Mouse (Mus musculus) limb, embryonic 11.5 days (tissue): ENCODE data around the gene Cript. TPM values are rescaled to one million over a fixed set of nuclear protein-coding genes. Genes with fewer than 3 reads are reported as not detected.

ENCODE experiments used
- ATAC-seq: fragments of 200-750 bp; cut with Nextera tagmentation; 2 replicates; pipeline ENCODE4 v1.8.0; 2017; ENCODE audit warnings: low read depth; ENCODE audit not compliant: insufficient number of reproducible peaks, low FRiP score, low TSS enrichment
- DNase-seq: peaks from one replicate; pipeline ENCODE4 v3.0.0-alpha.2; 2015; ENCODE audit warnings: low spot score
- H3K27ac ChIP-seq: fragments of 300-500 bp; sonication (generic); replicated peaks from 2 replicates; pipeline ENCODE4 v1.5.1; 2014; ENCODE audit warnings: low read depth, mild to moderate bottlenecking, low read length
- H3K27me3 ChIP-seq: fragments of 300-500 bp; sonication (generic); 2 replicates; pipeline ENCODE4 v1.6.1; 2014; ENCODE audit warnings: mild to moderate bottlenecking, low read length, mixed read lengths; ENCODE audit not compliant: control insufficient read depth, insufficient read depth
- H3K36me3 ChIP-seq: fragments of 300-500 bp; sonication (generic); 2 replicates; pipeline ENCODE4 v1.6.1; 2014; ENCODE audit warnings: mild to moderate bottlenecking, low read length, moderate library complexity, mixed read lengths; ENCODE audit not compliant: control insufficient read depth, insufficient read depth
- H3K4me1 ChIP-seq: fragments of 300-500 bp; sonication (generic); 2 replicates; pipeline ENCODE4 v1.6.1; 2014; ENCODE audit warnings: low read length, mixed read lengths; ENCODE audit not compliant: control insufficient read depth, insufficient read depth
- H3K4me2 ChIP-seq: fragments of 300-500 bp; sonication (generic); 2 replicates; pipeline ENCODE4 v1.6.1; 2014; ENCODE audit warnings: low read depth, mild to moderate bottlenecking, moderate library complexity; ENCODE audit not compliant: severe bottlenecking
- H3K4me3 ChIP-seq: fragments of 300-500 bp; sonication (generic); 2 replicates; pipeline ENCODE4 v1.5.1; 2014; ENCODE audit warnings: low read depth, low read length
- H3K9ac ChIP-seq: fragments of 300-500 bp; sonication (generic); 2 replicates; pipeline ENCODE4 v1.6.1; 2014; ENCODE audit warnings: mild to moderate bottlenecking, low read length
- H3K9me3 ChIP-seq: fragments of 300-500 bp; sonication (generic); 2 replicates; pipeline ENCODE4 v1.6.1; 2016; ENCODE audit warnings: low read length; ENCODE audit not compliant: control insufficient read depth
- WGBS: fragments of 180-500 bp; shearing (Covaris S2); extraction: QIAGEN DNeasy Blood & Tissue Kit; methylation state at CpG from one replicate; pipeline ENCODE4 v1.1.7; 2014; 5-methylcytosine and 5-hydroxymethylcytosine counted together
- polyA plus RNA-seq: library from polyadenylated mRNA; unstranded; fragments of >200 nt; fragmentation: Nextera tagmentation; extraction: Ambion mirVana; gene quantifications from 2 replicates; pipeline ENCODE4 v1.2.1, GENCODE M21; 2014

The Cript gene
- polyA plus RNA-seq, 1 experiment from 2014 or later, result 148 TPM

- no peak overlapping the region for H3K27ac ChIP-seq
- 30% methylated on average over 5 of the region's 5 CpGs for WGBS
- H3K27me3 ChIP-seq, result no peaks in the 10 kb centered on the region
- DNase-seq, result no peak
- ATAC-seq, result no peak
- H3K36me3 ChIP-seq, result no peaks in the 10 kb centered on the region
- peaks cover 5% of the 10 kb centered on the region; the same call in 1 of the 2 replicates for H3K4me1 ChIP-seq
- no peak overlapping the region for H3K4me2 ChIP-seq
- no peaks in the 10 kb centered on the region for H3K9me3 ChIP-seq
- no peak overlapping the region for H3K9ac ChIP-seq
- H3K4me3 ChIP-seq, result no peak overlapping the region
Observed at GRCm38 (mm10) chr17:87055051-87055459, 29.7 kb downstream of the Cript start.

GRCm38 (mm10) chr17:87055663-87056062, 30.3 kb downstream of the Cript start:
- no peaks in the 10 kb centered on the region for H3K9me3 ChIP-seq
- peaks cover 5% of the 10 kb centered on the region; the same call in 1 of the 2 replicates for H3K4me1 ChIP-seq
- no peak overlapping the region for H3K9ac ChIP-seq
- DNase-seq (no peak), ATAC-seq (no peak)
- no peaks in the 10 kb centered on the region for H3K36me3 ChIP-seq
- no peak overlapping the region for H3K27ac ChIP-seq
- no peak overlapping the region for H3K4me2 ChIP-seq
- no peak overlapping the region for H3K4me3 ChIP-seq
- 50% methylated on average over 1 of the region's 1 CpGs for WGBS
- H3K27me3 ChIP-seq, result no peaks in the 10 kb centered on the region

- H3K4me3 ChIP-seq, result no peak overlapping the region
- no peak for ATAC-seq
- H3K36me3 ChIP-seq, result no peaks in the 10 kb centered on the region
- H3K4me2 ChIP-seq, result no peak overlapping the region
- 93% methylated on average over 7 of the region's 7 CpGs for WGBS
- H3K4me1 ChIP-seq, result peaks cover 5% of the 10 kb centered on the region; the same call in 1 of the 2 replicates
- no peak for DNase-seq
- no peak overlapping the region for H3K9ac ChIP-seq
- H3K27ac ChIP-seq, result no peak overlapping the region
- no peaks in the 10 kb centered on the region for H3K27me3 ChIP-seq
- H3K9me3 ChIP-seq, result no peaks in the 10 kb centered on the region
Observed at GRCm38 (mm10) chr17:87056761-87057160, 31.4 kb downstream of the Cript start.

GRCm38 (mm10) chr17:87057486-87058266, 32.3 kb downstream of the Cript start:
- Histone ChIP-seq H3K27ac (no peak overlapping the region), H3K9me3 (no peaks in the 10 kb centered on the region), H3K36me3 (no peaks in the 10 kb centered on the region), H3K9ac (no peak overlapping the region), H3K4me2 (no peak overlapping the region), H3K27me3 (no peaks in the 10 kb centered on the region), H3K4me3 (no peak overlapping the region), H3K4me1 (peaks cover 5% of the 10 kb centered on the region; the same call in 1 of the 2 replicates)
- DNase-seq (peak; percentile 44), ATAC-seq (0 out of 2 replicates have a peak, but pooled peaks have one; percentile 39)
- WGBS, result 35% methylated on average over 8 of the region's 8 CpGs

GRCm38 (mm10) chr17:87062639-87063038, 37.3 kb downstream of the Cript start:
- ATAC-seq (no peak), DNase-seq (no peak)
- Histone ChIP-seq H3K4me1 (peaks cover 3% of the 10 kb centered on the region; the same call in 1 of the 2 replicates), H3K27me3 (no peaks in the 10 kb centered on the region), H3K4me2 (no peak overlapping the region), H3K36me3 (no peaks in the 10 kb centered on the region), H3K4me3 (no peak overlapping the region), H3K9ac (no peak overlapping the region), H3K9me3 (no peaks in the 10 kb centered on the region), H3K27ac (no peak overlapping the region)
- 86% methylated on average over 9 of the region's 9 CpGs for WGBS

- Histone ChIP-seq H3K9me3 (no peaks in the 10 kb centered on the region), H3K9ac (no peak overlapping the region), H3K4me1 (no peaks in the 10 kb centered on the region), H3K4me3 (no peak overlapping the region), H3K27ac (no peak overlapping the region), H3K27me3 (no peaks in the 10 kb centered on the region), H3K4me2 (no peak overlapping the region), H3K36me3 (no peaks in the 10 kb centered on the region)
- ATAC-seq (no peak), DNase-seq (no peak)
- WGBS, result 86% methylated on average over 7 of the region's 7 CpGs
Observed at GRCm38 (mm10) chr17:87063461-87063860, 38.1 kb downstream of the Cript start.

- whole genome bisulfite sequencing, result 79% methylated on average over 6 of the region's 6 CpGs
- Histone ChIP-seq H3K27ac (no peak overlapping the region), H3K9me3 (no peaks in the 10 kb centered on the region), H3K9ac (no peak overlapping the region), H3K4me3 (no peak overlapping the region), H3K27me3 (no peaks in the 10 kb centered on the region), H3K36me3 (no peaks in the 10 kb centered on the region), H3K4me1 (no peaks in the 10 kb centered on the region), H3K4me2 (no peak overlapping the region)
- ATAC-seq, result no peak
- DNase-seq, result no peak
Observed at GRCm38 (mm10) chr17:87063969-87064368, 38.6 kb downstream of the Cript start.

- Histone ChIP-seq H3K4me3 (no peak overlapping the region), H3K36me3 (no peaks in the 10 kb centered on the region), H3K27me3 (no peaks in the 10 kb centered on the region), H3K27ac (no peak overlapping the region), H3K4me2 (no peak overlapping the region), H3K9ac (no peak overlapping the region), H3K9me3 (no peaks in the 10 kb centered on the region), H3K4me1 (no peaks in the 10 kb centered on the region)
- DNase-seq (no peak), ATAC-seq (no peak)
- 89% methylated on average over 4 of the region's 4 CpGs for WGBS
Observed at GRCm38 (mm10) chr17:87068997-87069396, 43.6 kb downstream of the Cript start.
